Mouse (Mus musculus) natural killer cell, adult 2 months (primary cell): Measurements from ENCODE around the gene Defa17.
"Not testable (repeated sequence)": the region's sequence is repeated elsewhere in the genome, so short reads cannot be mapped to it uniquely, and the experiment has no call there.

ENCODE experiments used
- DNase-seq, 2 experiments: peaks; one replicate each; pipeline ENCODE4 v3.0.0; 2022; ENCODE audit warnings: low spot score in 2 of 2

The Defa17 gene

DNA sequence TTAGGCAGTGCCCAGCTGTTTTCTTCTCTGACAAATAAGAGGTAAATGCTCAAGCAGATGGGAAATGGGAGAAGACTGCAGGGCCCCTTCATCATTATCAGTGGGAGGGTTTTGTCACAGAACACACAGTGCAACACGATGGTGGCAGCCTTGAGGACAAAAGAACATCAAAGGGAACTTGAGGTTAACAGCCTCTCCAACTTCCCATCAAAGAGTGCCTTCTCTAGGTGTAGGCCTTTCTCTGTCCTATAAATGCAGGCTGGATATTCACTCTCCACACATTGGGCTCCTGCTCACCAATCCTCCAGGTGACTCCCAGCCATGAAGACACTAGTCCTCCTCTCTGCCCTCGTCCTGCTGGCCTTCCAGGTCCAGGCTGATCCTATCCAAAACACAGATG lies at the start of gene Defa17:
TSS of gene Defa17 (plus strand) at position 301 of the 400 bp plus-strand sequence.
- DNase-seq: not testable (repeated sequence)

DNA sequence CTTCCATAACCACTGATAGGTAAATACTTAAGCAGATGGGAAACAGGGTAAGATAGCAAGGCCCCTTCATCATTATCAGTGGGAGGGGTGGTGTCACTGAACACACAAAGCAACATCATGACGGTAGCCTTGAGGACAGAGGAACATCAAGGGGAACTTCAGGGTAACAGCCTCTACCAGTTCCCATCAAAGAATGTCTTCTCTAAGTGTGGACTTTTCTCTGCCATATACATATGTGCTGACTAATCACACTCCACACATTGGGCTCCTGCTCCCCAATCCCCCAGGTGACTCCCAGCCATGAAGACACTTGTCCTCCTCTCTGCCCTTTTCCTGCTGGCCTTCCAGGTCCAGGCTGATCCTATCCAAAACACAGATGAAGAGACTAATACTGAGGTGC lies 37.7 kb upstream of the Defa17 start, which contains the start of gene Defa26:
TSS of gene Defa26 (plus strand) at position 301 of the 400 bp plus-strand sequence.
- not testable (repeated sequence) for DNase-seq

DNA sequence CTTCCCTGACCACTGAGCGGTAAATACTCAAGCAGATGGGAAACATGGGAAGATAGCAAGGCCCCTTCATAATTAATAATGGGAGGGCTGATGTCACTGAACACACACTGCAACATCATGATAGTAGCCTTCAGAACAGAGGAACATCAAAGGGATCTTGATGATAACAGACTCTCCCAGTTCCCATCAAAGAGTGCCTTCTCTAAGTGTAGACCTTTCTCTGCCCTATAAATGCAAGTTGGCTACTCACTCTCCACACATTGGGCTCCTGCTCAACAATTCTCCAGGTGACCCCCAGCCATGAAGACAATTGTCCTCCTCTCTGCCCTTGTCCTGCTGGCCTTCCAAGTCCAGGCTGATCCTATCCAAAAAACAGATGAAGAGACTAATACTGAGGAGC lies 9.9 kb downstream of the Defa17 start, which contains the start of gene Defa34:
TSS of gene Defa34 (plus strand) at position 301 of the 400 bp plus-strand sequence.
- DNase-seq: not testable (repeated sequence)

DNA sequence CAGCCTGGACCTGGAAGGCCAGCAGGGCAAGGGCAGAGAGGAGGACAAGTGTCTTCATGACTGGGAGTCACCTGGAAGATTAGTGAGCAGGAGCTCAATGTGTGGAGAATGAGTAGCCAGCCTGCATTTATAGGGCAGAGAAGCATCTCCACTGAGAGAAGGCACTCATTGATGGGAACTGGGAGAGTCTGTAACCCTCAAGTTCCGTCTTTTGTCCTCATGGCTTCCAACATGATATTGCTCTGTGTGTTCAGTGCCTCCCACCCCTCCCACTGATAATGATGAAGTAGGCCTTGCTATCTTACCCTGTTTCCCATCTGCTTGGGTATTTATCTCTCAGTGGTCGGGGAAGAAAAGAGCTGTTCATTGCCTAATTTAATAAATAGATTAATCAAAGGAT lies 48.0 kb downstream of the Defa17 start, which contains the start of gene AY761184:
TSS of gene AY761184 (minus strand) at position 101 of the 400 bp plus-strand sequence.
- DNase-seq: not testable (repeated sequence)
